Comparison of ENCODE assay signal across 23 mouse cellular contexts in genomic region chr9:35228671-35229070, GRCm38 (mm10).
"Had no signal": no experiment of that assay in that cellular context is flagged by ENCODE, and none has a peak within 500 bp of the region (broad histone marks: within the 10 kb centered on the region; RNA-seq: fewer than 3 reads in every experiment).

No protein-coding gene starts in this region.

- H3K9me3 ChIP-seq: heart, embryonic 12.5 days; hindbrain, embryonic 10.5 days; hindbrain, embryonic 12.5 days; intestine, embryonic 15.5 days; limb, embryonic 13.5 days; limb, embryonic 15.5 days; liver, embryonic 12.5 days had no signal

- DNase-seq: gastrocnemius, postnatal 36 days; heart, adult 2 months; heart, postnatal 10 days; heart, postnatal 4 days; kidney, adult 18-20 months; kidney, adult 8-10 months; kidney, postnatal 10 days; kidney, postnatal 25 days; kidney, postnatal 4 days; left cerebral cortex, postnatal 4 days had no signal

- H3K4me1 ChIP-seq: heart, embryonic 12.5 days; hindbrain, embryonic 10.5 days; hindbrain, embryonic 12.5 days; intestine, embryonic 15.5 days; limb, embryonic 13.5 days; limb, embryonic 15.5 days; liver, embryonic 12.5 days had no signal

- H3K27me3 ChIP-seq: heart, embryonic 12.5 days; hindbrain, embryonic 12.5 days; intestine, embryonic 15.5 days; limb, embryonic 13.5 days; limb, embryonic 15.5 days; liver, embryonic 12.5 days had no signal

- ATAC-seq: hindbrain, embryonic 16.5 days; inflammation-experienced regulatory T-cells, adult 6 months; intestine, embryonic 15.5 days; intestine, postnatal 0 days; liver, embryonic 12.5 days had no signal

- H3K4me3 ChIP-seq: heart, adult 2 months; heart, embryonic 12.5 days; hindbrain, embryonic 10.5 days; hindbrain, embryonic 12.5 days; intestine, embryonic 15.5 days; layer of hippocampus, adult 2 months; limb, embryonic 13.5 days; limb, embryonic 15.5 days; liver, embryonic 12.5 days had no signal

- H3K4me2 ChIP-seq: heart, embryonic 12.5 days; hindbrain, embryonic 12.5 days; hindbrain, embryonic 14.5 days; intestine, embryonic 15.5 days; limb, embryonic 13.5 days; limb, embryonic 15.5 days; liver, embryonic 12.5 days had no signal

- H3K27ac ChIP-seq: heart, adult 2 months; hindbrain, embryonic 10.5 days; hindbrain, embryonic 12.5 days; hindbrain, embryonic 14.5 days; intestine, embryonic 15.5 days; layer of hippocampus, adult 2 months; limb, embryonic 13.5 days; limb, embryonic 15.5 days; liver, embryonic 12.5 days; liver, embryonic 14.5 days had no signal

- H3K9ac ChIP-seq: heart, embryonic 12.5 days; hindbrain, embryonic 12.5 days; hindbrain, embryonic 14.5 days; intestine, embryonic 15.5 days; limb, embryonic 13.5 days; limb, embryonic 15.5 days; liver, embryonic 12.5 days; liver, embryonic 14.5 days had no signal
